ENCODE assay signal across 23 mouse cellular contexts in genomic region chr12:83527816-83528215, GRCm38 (mm10). TPM values are rescaled to one million over a fixed set of nuclear protein-coding genes. Genes with fewer than 3 reads are reported as not detected.
DNase-seq lines count a peak whose midpoint lies in the region; ATAC-seq and TF ChIP-seq lines count a peak whose summit lies in the region.
"Had no signal": no experiment of that assay in that cellular context is flagged by ENCODE, and none has a peak within 500 bp of the region (broad histone marks: within the 10 kb centered on the region; RNA-seq: fewer than 3 reads in every experiment).

No protein-coding gene starts in this region.

- peak; percentile 40 for DNase-seq in embryo, embryonic 10 days (ENCODE audit: low spot score)
- DNase-seq in embryo, embryonic 9.5 days (ENCODE audit: extremely low spot score) = no peak
- peak; percentile 21 for DNase-seq in adipocyte (ENCODE audit: low spot score)
- no peak for DNase-seq in cerebellum, postnatal 10 days
- no peak for DNase-seq in ovary, postnatal 10 days (ENCODE audit: low spot score)
- DNase-seq: cerebellum, adult 11 months; cerebellum, adult 9-11 months; forebrain, postnatal 0 days; gastrocnemius, postnatal 25 days; liver, embryonic 13.5 days; lung, embryonic 14.5 days; lung, postnatal 36 days; right cerebral cortex, postnatal 14 days; spleen, adult 18-20 months; thymus, postnatal 36 days had no signal

- TF ChIP-seq POLR2A in ES-Bruce4 (IDR thresholded peaks at IDR 0.05; ENCODE audit: insufficient read depth, low read length) = no peak
- TF ChIP-seq POLR2A in embryonic fibroblast, embryonic 13.5 days (IDR thresholded peaks at IDR 0.05; ENCODE audit: low read depth, low read length) = no peak

- H3K9ac ChIP-seq in ES-Bruce4 (ENCODE audit: low read depth, poor library complexity, severe bottlenecking) = no peak overlapping the region
- H3K9ac ChIP-seq: forebrain, postnatal 0 days; limb, embryonic 13.5 days; liver, embryonic 13.5 days; lung, embryonic 14.5 days; neural tube, embryonic 15.5 days had no signal

- peaks cover 9% of the 10 kb centered on the region for H3K4me1 ChIP-seq in ES-Bruce4 (ENCODE audit: control insufficient read depth, insufficient read depth, low read length)
- peaks cover 12% of the 10 kb centered on the region for H3K4me1 ChIP-seq in embryonic fibroblast, embryonic 13.5 days (ENCODE audit: control insufficient read depth, insufficient read depth, low read length)

- H3K9me3 ChIP-seq in ES-Bruce4 (replicated peaks; ENCODE audit: control insufficient read depth, insufficient read depth, low read length, poor library complexity, severe bottlenecking) = no peaks in the 10 kb centered on the region
- H3K9me3 ChIP-seq: limb, embryonic 13.5 days; liver, embryonic 13.5 days; midbrain, embryonic 10.5 days; neural tube, embryonic 15.5 days had no signal

- no peak overlapping the region for H3K4me3 ChIP-seq in ES-Bruce4 (ENCODE audit: low read depth, low read length)
- H3K4me3 ChIP-seq in embryonic fibroblast, embryonic 13.5 days (ENCODE audit: insufficient read depth, low read length) = no peak overlapping the region
- H3K4me3 ChIP-seq: layer of hippocampus, adult 2 months; limb, embryonic 13.5 days; liver, embryonic 13.5 days; midbrain, embryonic 10.5 days; neural tube, embryonic 15.5 days had no signal

- TF ChIP-seq EP300 in ES-Bruce4 (IDR thresholded peaks at IDR 0.05; ENCODE audit: insufficient read depth, low read depth, low read length) = peak; percentile 85

- no peak for ATAC-seq in CD4-positive, CD25-positive, alpha-beta regulatory T cell, adult 4 months
- ATAC-seq: forebrain, postnatal 0 days; intestine, postnatal 0 days had no signal

- H3K27ac ChIP-seq in ES-Bruce4 (ENCODE audit: insufficient read depth, low read length) = 0 out of 2 replicates have a peak overlapping the region, but pooled peaks have one; percentile 7
- peak overlapping the region; percentile 17; the same call in 1 of the 2 replicates for H3K27ac ChIP-seq in embryonic fibroblast, embryonic 13.5 days (ENCODE audit: insufficient read depth, low read length)
- H3K27ac ChIP-seq: layer of hippocampus, adult 2 months; limb, embryonic 13.5 days; liver, embryonic 13.5 days; midbrain, embryonic 10.5 days; neural tube, embryonic 15.5 days had no signal

- peaks cover 15% of the 10 kb centered on the region for H3K36me3 ChIP-seq in ES-Bruce4 (ENCODE audit: control insufficient read depth, insufficient read depth, low read length, poor library complexity, severe bottlenecking)

- no peaks in the 10 kb centered on the region for H3K27me3 ChIP-seq in ES-Bruce4 (ENCODE audit: control insufficient read depth, insufficient read depth, low read length, poor library complexity, severe bottlenecking)
- H3K27me3 ChIP-seq: limb, embryonic 13.5 days; liver, embryonic 13.5 days; neural tube, embryonic 15.5 days had no signal

- no peak for TF ChIP-seq CTCF in ES-Bruce4 (IDR thresholded peaks at IDR 0.05; ENCODE audit: low read depth, low read length)
- no peak for TF ChIP-seq CTCF in embryonic fibroblast, embryonic 13.5 days (IDR thresholded peaks at IDR 0.05; ENCODE audit: borderline replicate concordance, insufficient read depth, low read length)

RNA-seq across cellular contexts. Expression of gene Dcaf4, which starts 7.5 kb away (rescaled TPM):
- 125 and 134 TPM in 2 replicates for polyA plus RNA-seq in ES-Bruce4 (2011; ENCODE audit: insufficient read depth, insufficient read length, low read depth, missing spikeins)
- polyA plus RNA-seq in embryonic fibroblast, embryonic 13.5 days (2011; ENCODE audit: insufficient read length, low read depth, missing spikeins) = 19.9 and 21.6 TPM in 2 replicates
- polyA plus RNA-seq in CD4-positive, CD25-positive, alpha-beta regulatory T cell, adult 4 months (2017; shearing (Covaris generic)) = 10 to 100 TPM; 22.4 to 37.4 TPM

RNA-seq across cellular contexts. Expression of gene Dpf3, which starts 40.3 kb away (rescaled TPM):
- 0.81 TPM in 1 of 2 replicates, not detected in the other for polyA plus RNA-seq in ES-Bruce4 (2011; ENCODE audit: insufficient read depth, insufficient read length, low read depth, missing spikeins)
- polyA plus RNA-seq in embryonic fibroblast, embryonic 13.5 days (2011; ENCODE audit: insufficient read length, low read depth, missing spikeins) = not detected in 2 replicates
- polyA plus RNA-seq in CD4-positive, CD25-positive, alpha-beta regulatory T cell, adult 4 months (2017; shearing (Covaris generic)) = under 1 TPM in 1 of 2 experiments, not detected in 1; 0.58 TPM

Comparison
In these comparisons a context has a peak if more than half of its experiments do, and no peak if none do; other contexts are left out.
1. DNase-seq: peak in embryo, embryonic 10 days (single experiment) and adipocyte (single experiment); none in embryo, embryonic 9.5 days (single experiment), cerebellum, postnatal 10 days (0 of 2) and ovary, postnatal 10 days (single experiment).